Mouse (Mus musculus): ENCODE measurements at regions not wholly inside any gene's neighbourhood (a gene's known extent, or its start where the extent isn't known, plus 50 kb on each side); places are given as distances from the start of the nearest gene placed in this dataset.

DNA sequence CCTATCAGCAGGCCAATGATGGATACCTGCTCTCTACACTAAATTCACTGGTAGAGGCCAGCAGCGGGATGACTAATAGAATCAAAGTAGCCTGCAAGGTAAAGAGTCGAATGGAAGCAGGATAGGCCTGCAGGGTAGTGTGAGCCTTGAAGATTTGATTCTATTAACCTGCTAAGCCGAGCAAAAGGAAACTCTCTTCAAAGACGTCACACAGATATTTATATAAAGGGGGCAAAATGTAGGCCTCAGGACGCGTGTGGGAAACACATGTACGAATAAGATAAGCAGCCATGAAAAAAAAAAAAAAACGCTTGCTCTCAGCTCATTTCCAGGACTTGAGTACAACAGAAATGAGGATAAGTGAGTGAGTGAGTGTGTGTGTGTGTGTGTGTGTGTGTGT, 138.4 kb upstream of the D7Ertd443e start:
- no peak for TF ChIP-seq UBTF (IDR thresholded peaks at IDR 0.05; ENCODE audit: low read depth, low read length)
- no peak for TF ChIP-seq ZC3H11A (IDR thresholded peaks at IDR 0.05; ENCODE audit: low read depth, low read length)
- no peak for TF ChIP-seq ZKSCAN1 (IDR thresholded peaks at IDR 0.05; ENCODE audit: borderline replicate concordance, low read depth, low read length)
- TF ChIP-seq SIN3A (IDR thresholded peaks at IDR 0.05; ENCODE audit: low read length) = no peak
- no peak for TF ChIP-seq MEF2A (IDR thresholded peaks at IDR 0.05; ENCODE audit: borderline replicate concordance, low read depth, low read length)
- TF ChIP-seq ZMIZ1 (IDR thresholded peaks at IDR 0.05; ENCODE audit: low read depth, low read length) = no peak
- no peak for TF ChIP-seq MAZ (IDR thresholded peaks at IDR 0.05; ENCODE audit: low read depth, low read length)
- no peak for TF ChIP-seq JUND (conservative IDR thresholded peaks at IDR 0.05; ENCODE audit: low read depth, low read length)
- no peaks in the 10 kb centered on the region for H3K4me1 ChIP-seq (ENCODE audit: control insufficient read depth in 1 of 2, insufficient read depth in 2 of 2)
- no peaks in the 10 kb centered on the region for H3K36me3 ChIP-seq (replicated peaks in 1 of 2; ENCODE audit: control insufficient read depth in 1 of 2, insufficient read depth in 1 of 2, low read length in 1 of 2)
- dilution Hi-C loops (cut with MboI; ENCODE audit: extremely low pct_ligation_motif_present, extremely low pct_unique_long_range_greater_than_20kb, low sequenced_read_pairs) = no loop called here
- in situ Hi-C loops (cut with MboI; ENCODE audit: low pct_ligation_motif_present, low pct_unique_long_range_greater_than_20kb, low sequenced_read_pairs) = no loop called here
- no peak overlapping the region for H3K27ac ChIP-seq (ENCODE audit: insufficient read depth, low read depth)
- no peak overlapping the region for H3K9ac ChIP-seq (ENCODE audit: insufficient read depth, low read depth)
- H3K79me2 ChIP-seq (replicated peaks; ENCODE audit: control insufficient read depth, extremely low read depth, insufficient read depth, poor library complexity, severe bottlenecking) = no peaks in the 10 kb centered on the region
- H3K4me3 ChIP-seq (replicated peaks in 1 of 3; ENCODE audit: low read depth in 2 of 3, low read length in 2 of 3, poor library complexity in 1 of 3) = no peak overlapping the region
- no peaks in the 10 kb centered on the region for H3K27me3 ChIP-seq (replicated peaks)
- no peak for DNase-seq (ENCODE audit: extremely low read depth)
- H3K9me3 ChIP-seq (replicated peaks; ENCODE audit: low read length) = peaks cover 76% of the 10 kb centered on the region
- H3K4me2 ChIP-seq (ENCODE audit: insufficient read depth, low read depth, poor library complexity, severe bottlenecking) = no peak overlapping the region

GRCm38 (mm10) chr7:134525041-134525440, 139.6 kb upstream of the D7Ertd443e start:
- Histone ChIP-seq H3K36me3 (replicated peaks in 1 of 2; ENCODE audit: control insufficient read depth in 1 of 2, insufficient read depth in 1 of 2, low read length in 1 of 2) (no peaks in the 10 kb centered on the region), H3K4me1 (ENCODE audit: control insufficient read depth in 1 of 2, insufficient read depth in 2 of 2) (no peaks in the 10 kb centered on the region), H3K4me3 (replicated peaks in 1 of 3; ENCODE audit: low read depth in 2 of 3, low read length in 2 of 3, poor library complexity in 1 of 3) (no peak overlapping the region), H3K4me2 (ENCODE audit: insufficient read depth, low read depth, poor library complexity, severe bottlenecking) (no peak overlapping the region), H3K27ac (ENCODE audit: insufficient read depth, low read depth) (no peak overlapping the region), H3K79me2 (replicated peaks; ENCODE audit: control insufficient read depth, extremely low read depth, insufficient read depth, poor library complexity, severe bottlenecking) (no peaks in the 10 kb centered on the region), H3K9ac (ENCODE audit: insufficient read depth, low read depth) (no peak overlapping the region), H3K9me3 (replicated peaks; ENCODE audit: low read length) (peaks cover 65% of the 10 kb centered on the region), H3K27me3 (replicated peaks) (no peaks in the 10 kb centered on the region)
- in situ Hi-C loops (cut with MboI; ENCODE audit: low pct_ligation_motif_present, low pct_unique_long_range_greater_than_20kb, low sequenced_read_pairs) = no loop called here
- dilution Hi-C loops (cut with MboI; ENCODE audit: extremely low pct_ligation_motif_present, extremely low pct_unique_long_range_greater_than_20kb, low sequenced_read_pairs) = no loop called here
- DNase-seq (ENCODE audit: extremely low read depth) = no peak
- TF ChIP-seq PAX5 (IDR thresholded peaks at IDR 0.05; ENCODE audit: low read length) (no peak), NELFE (IDR thresholded peaks at IDR 0.05; ENCODE audit: low read depth, low read length) (no peak), TBP (conservative IDR thresholded peaks at IDR 0.05; ENCODE audit: low read depth, low read length) (no peak), TCF12 (IDR thresholded peaks at IDR 0.05; ENCODE audit: low read depth, low read length) (no peak), ETS1 (conservative IDR thresholded peaks at IDR 0.05; ENCODE audit: low read depth, low read length) (no peak), MAZ (IDR thresholded peaks at IDR 0.05; ENCODE audit: low read depth, low read length) (no peak), CTCF (conservative IDR thresholded peaks at IDR 0.05 in 1 of 2, IDR thresholded peaks at IDR 0.05 in 1 of 2; ENCODE audit: low read depth in 2 of 2, low read length in 2 of 2) (no peak)

DNA sequence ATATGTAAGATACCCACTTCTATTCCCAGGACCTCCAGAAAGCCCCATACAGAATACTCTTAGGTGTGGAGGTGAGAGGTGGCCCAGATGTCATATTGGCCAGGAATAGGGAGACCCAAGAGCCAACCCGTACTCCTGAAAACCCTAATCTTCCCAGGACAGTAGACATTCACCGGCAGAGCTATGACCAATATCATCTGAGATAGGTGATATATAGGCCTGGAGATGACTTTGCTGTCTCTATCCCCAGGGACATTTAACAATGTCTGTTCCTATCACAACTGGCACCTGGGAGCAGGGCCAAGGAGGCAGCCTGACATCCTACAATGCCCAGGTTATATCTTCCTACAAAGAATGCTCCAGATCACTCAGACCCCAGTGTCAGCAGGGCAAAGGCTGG, 140.0 kb upstream of the D7Ertd443e start:
- no peak overlapping the region for H3K4me2 ChIP-seq (ENCODE audit: insufficient read depth, low read depth, poor library complexity, severe bottlenecking)

More for the DNA sequence above, 140.0 kb upstream of the D7Ertd443e start:
- no peak for DNase-seq (ENCODE audit: extremely low read depth)
- Histone ChIP-seq H3K9ac (ENCODE audit: insufficient read depth, low read depth) (no peak overlapping the region), H3K27ac (ENCODE audit: insufficient read depth, low read depth) (no peak overlapping the region), H3K9me3 (replicated peaks; ENCODE audit: low read length) (peaks cover 62% of the 10 kb centered on the region), H3K79me2 (replicated peaks; ENCODE audit: control insufficient read depth, extremely low read depth, insufficient read depth, poor library complexity, severe bottlenecking) (no peaks in the 10 kb centered on the region), H3K27me3 (replicated peaks) (no peaks in the 10 kb centered on the region), H3K4me3 (replicated peaks in 1 of 3; ENCODE audit: low read depth in 2 of 3, low read length in 2 of 3, poor library complexity in 1 of 3) (no peak overlapping the region), H3K4me1 (ENCODE audit: control insufficient read depth in 1 of 2, insufficient read depth in 2 of 2) (no peaks in the 10 kb centered on the region), H3K36me3 (replicated peaks in 1 of 2; ENCODE audit: control insufficient read depth in 1 of 2, insufficient read depth in 1 of 2, low read length in 1 of 2) (no peaks in the 10 kb centered on the region)
- in situ Hi-C loops (cut with MboI; ENCODE audit: low pct_ligation_motif_present, low pct_unique_long_range_greater_than_20kb, low sequenced_read_pairs) = no loop called here
- dilution Hi-C loops (cut with MboI; ENCODE audit: extremely low pct_ligation_motif_present, extremely low pct_unique_long_range_greater_than_20kb, low sequenced_read_pairs) = no loop called here
- TF ChIP-seq TBP (conservative IDR thresholded peaks at IDR 0.05; ENCODE audit: low read depth, low read length) (no peak), USF2 (conservative IDR thresholded peaks at IDR 0.05; ENCODE audit: low read depth, low read length) (no peak), PAX5 (IDR thresholded peaks at IDR 0.05; ENCODE audit: low read length) (no peak)
